Comparison of ENCODE assay signal across 8 mouse cellular contexts in genomic region chr15:77934326-77934725, GRCm38 (mm10). TPM values are rescaled to one million over a fixed set of nuclear protein-coding genes. Genes with fewer than 3 reads are reported as not detected.
DNase-seq lines count a peak whose midpoint lies in the region; TF ChIP-seq lines count a peak whose summit lies in the region.
"Had no signal": no experiment of that assay in that cellular context is flagged by ENCODE, and none has a peak within 500 bp of the region (broad histone marks: within the 10 kb centered on the region; RNA-seq: fewer than 3 reads in every experiment).

No protein-coding gene starts in this region.

- H3K27ac ChIP-seq in left cerebral cortex, adult 2 months, result peak overlapping the region; percentile 79
- peak overlapping the region; percentile 3; the same call in 1 of the 2 replicates for H3K27ac ChIP-seq in cortical plate, adult 2 months (ENCODE audit: insufficient read depth, low read length)
- H3K27ac ChIP-seq: stomach, embryonic 15.5 days had no signal

- peaks cover 8% of the 10 kb centered on the region for H3K4me1 ChIP-seq in cortical plate, adult 2 months (ENCODE audit: control insufficient read depth, insufficient read depth, low read length)

- no peak for TF ChIP-seq POLR2A in cortical plate, adult 2 months (IDR thresholded peaks at IDR 0.05; ENCODE audit: extremely low read depth, insufficient read depth, low read length)

- no peak overlapping the region for H3K4me3 ChIP-seq in left cerebral cortex, adult 2 months
- no peak overlapping the region for H3K4me3 ChIP-seq in cortical plate, adult 2 months (ENCODE audit: insufficient read depth, low read length)
- H3K4me3 ChIP-seq: stomach, embryonic 15.5 days had no signal

- DNase-seq in left cerebral cortex, adult 2 months (ENCODE audit: extremely low spot score in 1 of 2, low spot score in 2 of 2), result peak in 1 of 2 experiments; percentile 27
- DNase-seq in left cerebral cortex, postnatal 25 days (ENCODE audit: low spot score in 2 of 2), result no peak
- DNase-seq in adipocyte (ENCODE audit: low spot score), result peak; percentile 72
- DNase-seq in kidney, postnatal 10 days, result peak; percentile 45
- no peak for DNase-seq in frontal cortex, postnatal 14 days (ENCODE audit: low spot score in 2 of 2)
- no peak for DNase-seq in layer of hippocampus, adult 8-10 months (ENCODE audit: low spot score in 2 of 2)

- intact Hi-C loops in left cerebral cortex, adult 2 months (cut with DNase I), result loop anchor here (1.0 to 5.0 kb wide), 2 partner anchors 22 to 238 kb away; partner anchors contain the start of genes Foxred2 and Ift27
- intact Hi-C loops in left cerebral cortex, postnatal 25 days (cut with DNase I), result loop anchor here (2.0 kb wide), 3 partner anchors 22 to 186 kb away; partner anchors contain the start of genes Cacng2, Eif3d and Foxred2

- no peak for TF ChIP-seq CTCF in left cerebral cortex, adult 2 months (IDR thresholded peaks at IDR 0.05)
- no peak for TF ChIP-seq CTCF in cortical plate, adult 2 months (IDR thresholded peaks at IDR 0.05; ENCODE audit: extremely low read depth, insufficient read depth, low read length)

RNA-seq across cellular contexts. Expression of gene Txn2, which starts 5.5 kb away (rescaled TPM):
- total RNA-seq in left cerebral cortex, adult 2 months (2021), result 100 to 1,000 TPM; 139 to 143 TPM
- total RNA-seq in left cerebral cortex, postnatal 25 days (2021), result 100 to 1,000 TPM; 132 to 135 TPM
- 192 and 197 TPM in 2 replicates for polyA plus RNA-seq in cortical plate, adult 2 months (2012; rRNA removed)
- 100 to 1,000 TPM; 119 to 130 (median 128) TPM for total RNA-seq in layer of hippocampus, adult 8-10 months (2022)

RNA-seq across cellular contexts. Expression of gene Foxred2, which starts 22.2 kb away (rescaled TPM):
- total RNA-seq in left cerebral cortex, adult 2 months (2021), result 10 to 100 TPM; 10.9 to 11.9 TPM
- total RNA-seq in left cerebral cortex, postnatal 25 days (2021), result 10 to 100 TPM; 11.8 to 12.0 TPM
- polyA plus RNA-seq in cortical plate, adult 2 months (2012; rRNA removed), result 14.4 and 15.2 TPM in 2 replicates
- 10 to 100 TPM in 3 of 4 experiments, 1 to 10 TPM in 1; 9.5 to 14.0 (median 13.1) TPM for total RNA-seq in layer of hippocampus, adult 8-10 months (2022)

RNA-seq across cellular contexts. Expression of gene Eif3d, which starts 36.3 kb away (rescaled TPM):
- total RNA-seq in left cerebral cortex, adult 2 months (2021), result 100 to 1,000 TPM; 101 to 102 TPM
- 100 to 1,000 TPM in 1 of 2 experiments, 10 to 100 TPM in 1; 97.3 to 105 TPM for total RNA-seq in left cerebral cortex, postnatal 25 days (2021)
- polyA plus RNA-seq in cortical plate, adult 2 months (2012; rRNA removed), result 106 and 111 TPM in 2 replicates
- total RNA-seq in layer of hippocampus, adult 8-10 months (2022), result 100 to 1,000 TPM in 3 of 4 experiments, 10 to 100 TPM in 1; 85.5 to 112 (median 106) TPM

Comparison
In these comparisons a context has a peak if more than half of its experiments do, and no peak if none do; other contexts are left out.
1. DNase-seq: peak in adipocyte (single experiment) and kidney, postnatal 10 days (single experiment); none in left cerebral cortex, postnatal 25 days (0 of 2), frontal cortex, postnatal 14 days (0 of 2) and layer of hippocampus, adult 8-10 months (0 of 2).